Mouse (Mus musculus) heart, embryonic 12.5 days (tissue): Measurements from ENCODE around the gene Cnn2. TPM values are rescaled to one million over a fixed set of nuclear protein-coding genes. Genes with fewer than 3 reads are reported as not detected.
A peak's percentile ranks its signal among the peaks of the same experiment; 100 is the strongest.

Experiments used
- ATAC-seq: fragments of 200-750 bp; cut with Nextera tagmentation; 2 replicates; pipeline ENCODE4 v1.8.0; 2017; ENCODE audit warnings: moderate TSS enrichment, moderate library complexity; ENCODE audit not compliant: insufficient number of reproducible peaks, low FRiP score
- H3K27ac ChIP-seq: fragments of 300-500 bp; sonication (generic); 2 replicates; pipeline ENCODE4 v1.5.1; 2016; ENCODE audit warnings: mild to moderate bottlenecking, moderate library complexity; ENCODE audit not compliant: poor library complexity, severe bottlenecking
- H3K27me3 ChIP-seq: fragments of 300-500 bp; sonication (generic); replicated peaks from 2 replicates; pipeline ENCODE4 v1.6.1; 2016; ENCODE audit warnings: mild to moderate bottlenecking, moderate library complexity
- H3K36me3 ChIP-seq: fragments of 300-500 bp; sonication (generic); 2 replicates; pipeline ENCODE4 v1.6.1; 2016; ENCODE audit warnings: mild to moderate bottlenecking, moderate library complexity
- H3K4me1 ChIP-seq: fragments of 300-500 bp; sonication (generic); replicated peaks from 2 replicates; pipeline ENCODE4 v1.6.1; 2016; ENCODE audit warnings: mild to moderate bottlenecking
- H3K4me2 ChIP-seq: fragments of 300-500 bp; sonication (generic); 2 replicates; pipeline ENCODE4 v1.6.1; 2016; ENCODE audit warnings: mild to moderate bottlenecking, moderate library complexity
- H3K4me3 ChIP-seq: fragments of 300-500 bp; sonication (generic); 2 replicates; pipeline ENCODE4 v1.5.1; 2016; ENCODE audit warnings: mild to moderate bottlenecking
- H3K9ac ChIP-seq: fragments of 300-500 bp; sonication (generic); 2 replicates; pipeline ENCODE4 v1.6.1; 2016; ENCODE audit warnings: mild to moderate bottlenecking, moderate library complexity
- H3K9me3 ChIP-seq: fragments of 300-500 bp; sonication (generic); replicated peaks from 2 replicates; pipeline ENCODE4 v1.6.1; 2016; ENCODE audit warnings: mild to moderate bottlenecking, moderate library complexity
- WGBS: fragments of 180-500 bp; shearing (Covaris S2); methylation state at CpG from one replicate; pipeline ENCODE4 v1.1.7; 2016; 5-methylcytosine and 5-hydroxymethylcytosine counted together
- polyA plus RNA-seq: library from polyadenylated mRNA; unstranded; fragments of >200 nt; fragmentation: Nextera tagmentation; extraction: Ambion mirVana; gene quantifications from 2 replicates; pipeline ENCODE4 v1.2.1, GENCODE M21; 2016

Gene Cnn2
- 302 and 307 TPM in 2 replicates for polyA plus RNA-seq

GRCm38 (mm10) chr10:79988506-79989271, at the start of gene Cnn2:
Gene Cnn2, plus strand, starts transcription at chr10:79988584.
- Histone ChIP-seq H3K4me2 (peak within 1 kb of the TSS; percentile 90), H3K9me3 (peaks cover 12% of the 10 kb centered on the region; the same call in 1 of the 2 replicates), H3K36me3 (peaks cover 31% of the 10 kb centered on the region), H3K4me1 (peaks cover 46% of the 10 kb centered on the region), H3K4me3 (peak within 1 kb of the TSS; percentile 82), H3K9ac (peak within 1 kb of the TSS; percentile 89), H3K27ac (peak within 1 kb of the TSS; percentile 94), H3K27me3 (no peaks in the 10 kb centered on the region)
- peak; percentile 7; the same call in 1 of the 2 replicates for ATAC-seq
- under 1% methylated on average over 59 of the region's 59 CpGs for WGBS

GRCm38 (mm10) chr10:79940749-79941148, 47.6 kb upstream of the Cnn2 start:
- H3K9ac ChIP-seq = peak overlapping the region; percentile 24; the same call in 1 of the 2 replicates
- H3K4me1 ChIP-seq = peaks cover 72% of the 10 kb centered on the region
- H3K27ac ChIP-seq = peak overlapping the region; percentile 28; the same call in 1 of the 2 replicates
- ATAC-seq = no peak
- H3K9me3 ChIP-seq = no peaks in the 10 kb centered on the region
- 47% methylated on average over 7 of the region's 7 CpGs for WGBS
- no peak overlapping the region for H3K4me3 ChIP-seq
- peak overlapping the region; percentile 25 for H3K4me2 ChIP-seq
- H3K27me3 ChIP-seq = no peaks in the 10 kb centered on the region
- peaks cover 35% of the 10 kb centered on the region for H3K36me3 ChIP-seq

GRCm38 (mm10) chr10:79942988-79943387, 45.4 kb upstream of the Cnn2 start:
- peaks cover 36% of the 10 kb centered on the region for H3K36me3 ChIP-seq
- H3K4me3 ChIP-seq = no peak overlapping the region
- 80% methylated on average over 1 of the region's 1 CpGs for WGBS
- H3K9ac ChIP-seq = 0 out of 2 replicates have a peak overlapping the region, but pooled peaks have one; percentile 20
- no peak for ATAC-seq
- no peaks in the 10 kb centered on the region for H3K27me3 ChIP-seq
- no peak overlapping the region for H3K27ac ChIP-seq
- H3K4me2 ChIP-seq = no peak overlapping the region
- H3K9me3 ChIP-seq = no peaks in the 10 kb centered on the region
- H3K4me1 ChIP-seq = peaks cover 70% of the 10 kb centered on the region

- Histone ChIP-seq H3K27ac (no peak overlapping the region), H3K36me3 (peaks cover 33% of the 10 kb centered on the region), H3K4me2 (peak overlapping the region; percentile 48; the same call in 1 of the 2 replicates), H3K27me3 (no peaks in the 10 kb centered on the region), H3K4me1 (peaks cover 65% of the 10 kb centered on the region), H3K9me3 (no peaks in the 10 kb centered on the region), H3K4me3 (no peak overlapping the region), H3K9ac (no peak overlapping the region)
- WGBS = 89% methylated on average over 9 of the region's 9 CpGs
- no peak for ATAC-seq
Measured at GRCm38 (mm10) chr10:79943471-79943901, 44.9 kb upstream of the Cnn2 start.

GRCm38 (mm10) chr10:79945507-79946234, 42.7 kb upstream of the Cnn2 start:
- H3K4me3 ChIP-seq = no peak overlapping the region
- peak; percentile 20; the same call in 1 of the 2 replicates for ATAC-seq
- no peaks in the 10 kb centered on the region for H3K27me3 ChIP-seq
- peaks cover 39% of the 10 kb centered on the region for H3K36me3 ChIP-seq
- no peaks in the 10 kb centered on the region for H3K9me3 ChIP-seq
- 35% methylated on average over 16 of the region's 16 CpGs for WGBS
- H3K9ac ChIP-seq = peak overlapping the region; percentile 48
- peak overlapping the region; percentile 48 for H3K4me2 ChIP-seq
- peak overlapping the region; percentile 73 for H3K27ac ChIP-seq
- peaks cover 47% of the 10 kb centered on the region for H3K4me1 ChIP-seq

- peak overlapping the region; percentile 73 for H3K27ac ChIP-seq
- no peaks in the 10 kb centered on the region for H3K9me3 ChIP-seq
- WGBS = 21% methylated on average over 7 of the region's 7 CpGs
- ATAC-seq = peak; percentile 88
- H3K4me1 ChIP-seq = peaks cover 40% of the 10 kb centered on the region
- peaks cover 49% of the 10 kb centered on the region for H3K36me3 ChIP-seq
- no peaks in the 10 kb centered on the region for H3K27me3 ChIP-seq
- H3K4me2 ChIP-seq = peak overlapping the region; percentile 48
- peak overlapping the region; percentile 8; the same call in 1 of the 2 replicates for H3K4me3 ChIP-seq
- peak overlapping the region; percentile 48 for H3K9ac ChIP-seq
Measured at GRCm38 (mm10) chr10:79946752-79947322, 41.5 kb upstream of the Cnn2 start.

- ATAC-seq = no peak
- Histone ChIP-seq H3K4me1 (peaks cover 40% of the 10 kb centered on the region), H3K27ac (peak overlapping the region; percentile 73), H3K9ac (peak overlapping the region; percentile 48), H3K9me3 (no peaks in the 10 kb centered on the region), H3K36me3 (peaks cover 45% of the 10 kb centered on the region), H3K4me3 (peak overlapping the region; percentile 4; the same call in 1 of the 2 replicates), H3K4me2 (peak overlapping the region; percentile 48), H3K27me3 (no peaks in the 10 kb centered on the region)
- 62% methylated on average over 6 of the region's 6 CpGs for WGBS
Measured at GRCm38 (mm10) chr10:79947502-79947901, 40.9 kb upstream of the Cnn2 start.

- ATAC-seq = no peak
Measured at GRCm38 (mm10) chr10:79949873-79950272, 38.5 kb upstream of the Cnn2 start.

GRCm38 (mm10) chr10:79950661-79951060, 37.7 kb upstream of the Cnn2 start:
- Histone ChIP-seq H3K4me2 (no peak overlapping the region), H3K36me3 (peaks cover 61% of the 10 kb centered on the region)
- no peak for ATAC-seq

More at GRCm38 (mm10) chr10:79949873-79950272, 38.5 kb upstream of the Cnn2 start:
- H3K36me3 ChIP-seq = peaks cover 61% of the 10 kb centered on the region
- no peak overlapping the region for H3K4me2 ChIP-seq
- H3K4me1 ChIP-seq = peaks cover 29% of the 10 kb centered on the region
- H3K9ac ChIP-seq = no peak overlapping the region
- H3K4me3 ChIP-seq = no peak overlapping the region
- WGBS = 70% methylated on average over 4 of the region's 4 CpGs
- H3K27ac ChIP-seq = no peak overlapping the region
- no peaks in the 10 kb centered on the region for H3K27me3 ChIP-seq
- no peaks in the 10 kb centered on the region for H3K9me3 ChIP-seq

GRCm38 (mm10) chr10:79953946-79954345, 34.4 kb upstream of the Cnn2 start:
- Histone ChIP-seq H3K27me3 (no peaks in the 10 kb centered on the region), H3K4me1 (peaks cover 4% of the 10 kb centered on the region), H3K36me3 (peaks cover 46% of the 10 kb centered on the region), H3K4me2 (no peak overlapping the region), H3K9me3 (no peaks in the 10 kb centered on the region), H3K9ac (no peak overlapping the region), H3K4me3 (no peak overlapping the region), H3K27ac (no peak overlapping the region)
- no peak for ATAC-seq
- WGBS = 86% methylated on average over 6 of the region's 6 CpGs

More at GRCm38 (mm10) chr10:79950661-79951060, 37.7 kb upstream of the Cnn2 start:
- Histone ChIP-seq H3K9ac (no peak overlapping the region), H3K27ac (no peak overlapping the region), H3K4me3 (no peak overlapping the region), H3K4me1 (peaks cover 21% of the 10 kb centered on the region), H3K9me3 (no peaks in the 10 kb centered on the region), H3K27me3 (no peaks in the 10 kb centered on the region)
- 81% methylated on average over 18 of the region's 18 CpGs for WGBS
